Mouse (Mus musculus) adrenal gland, adult 8-10 months (tissue): ENCODE measurements at regions not wholly inside any gene's neighbourhood (a gene's known extent, or its start where the extent isn't known, plus 50 kb on each side); places are given as distances from the start of the nearest gene placed in this dataset.
A peak's percentile ranks its signal among the peaks of the same experiment; 100 is the strongest.

Experiments
- DNase-seq: peaks from one replicate; pipeline ENCODE4 v3.0.0; 2022

DNA sequence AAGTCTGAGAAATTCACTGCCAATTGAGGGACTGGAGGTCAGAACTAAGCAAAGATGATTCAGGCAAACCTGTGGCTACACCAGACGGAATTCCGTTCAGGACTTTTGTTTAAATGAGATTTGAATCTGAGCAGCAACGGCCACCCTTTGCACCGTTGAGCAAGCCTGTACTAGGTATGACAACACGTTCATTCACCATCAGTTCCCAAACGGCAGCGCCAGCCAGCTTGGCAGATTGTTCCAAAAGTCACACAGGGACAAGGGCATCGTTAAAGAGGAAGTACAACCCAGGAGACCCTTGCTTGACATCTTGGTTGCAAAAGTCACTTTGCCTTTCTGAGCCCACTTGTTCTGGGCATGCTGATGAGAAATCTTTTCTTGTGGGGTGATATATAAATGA is 233.5 kb downstream of the Foxo1 start:
- no peak for DNase-seq

DNA sequence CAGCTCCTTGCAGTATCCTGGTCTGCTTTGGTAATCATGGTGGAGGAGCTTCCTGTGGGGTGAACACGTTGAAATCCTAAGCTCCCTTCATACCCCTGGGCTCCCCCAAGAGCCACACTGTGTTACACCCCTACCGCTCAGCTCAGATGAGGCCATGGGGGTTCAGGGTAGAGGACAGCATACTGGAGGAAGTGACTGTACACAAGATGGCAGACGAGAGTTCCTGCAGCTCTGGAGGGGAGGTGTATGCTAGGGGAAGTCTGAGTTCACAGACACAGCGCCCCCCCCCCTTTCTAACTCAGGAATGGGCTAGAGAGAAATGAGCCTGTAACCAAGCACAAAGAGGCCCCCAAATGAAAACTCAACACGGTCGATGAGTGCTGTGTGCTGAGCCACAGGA is 231.9 kb downstream of the Foxo1 start:
- DNase-seq = no peak

DNA sequence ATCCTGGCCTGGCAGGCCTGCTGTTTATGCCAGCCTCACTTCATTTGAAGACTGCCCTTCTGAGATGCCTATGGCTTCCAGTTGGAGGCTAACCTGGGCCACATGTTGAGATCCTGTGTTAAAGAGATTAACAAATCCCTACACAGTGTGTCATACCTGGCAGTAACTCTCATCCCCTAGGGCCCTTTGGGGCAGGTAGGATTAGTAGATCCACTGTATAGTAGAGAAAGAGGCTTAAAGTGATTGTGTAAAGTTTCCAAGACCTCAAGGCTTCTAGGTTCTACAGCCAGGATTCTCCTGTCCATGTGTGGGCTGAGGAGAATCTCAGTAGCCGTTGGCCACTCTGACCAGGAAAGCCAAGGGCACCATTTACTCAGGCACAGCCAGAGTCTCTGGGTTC is 231.4 kb downstream of the Foxo1 start:
- DNase-seq = no peak

DNA sequence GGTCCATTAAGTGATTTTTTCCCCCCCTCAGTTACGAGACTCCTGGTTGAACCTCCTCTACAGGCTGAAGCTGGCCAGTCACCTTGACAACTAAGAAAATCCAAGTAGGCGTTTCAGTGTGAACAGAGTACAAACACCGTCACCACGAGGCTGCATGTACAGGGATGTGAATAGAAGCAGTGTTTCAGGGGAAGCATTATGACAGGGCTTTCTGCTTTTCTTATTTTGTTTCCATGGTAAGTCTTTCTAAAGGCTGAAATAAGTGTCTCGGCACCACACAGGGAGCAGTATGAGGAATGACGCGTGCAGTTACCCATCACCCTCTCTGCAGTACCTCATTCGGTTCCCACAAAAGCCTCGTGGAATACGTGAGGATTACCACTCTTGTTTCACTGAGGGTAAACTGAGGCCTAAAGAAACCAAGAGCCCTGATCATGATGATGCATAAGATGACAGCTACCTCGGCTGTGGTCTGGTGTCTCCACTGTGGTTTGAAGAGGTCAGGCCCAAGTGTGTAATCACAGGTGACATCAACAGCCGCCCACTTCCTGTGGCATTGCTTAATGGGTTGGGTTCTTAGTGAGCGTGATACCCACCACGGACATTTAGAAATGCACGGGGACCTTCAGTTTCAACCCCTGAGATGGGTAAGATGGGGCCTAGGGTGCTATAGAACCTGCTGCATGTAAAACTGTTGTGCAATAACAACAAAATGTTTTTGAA is 230.5 kb downstream of the Foxo1 start:
- no peak for DNase-seq

DNA sequence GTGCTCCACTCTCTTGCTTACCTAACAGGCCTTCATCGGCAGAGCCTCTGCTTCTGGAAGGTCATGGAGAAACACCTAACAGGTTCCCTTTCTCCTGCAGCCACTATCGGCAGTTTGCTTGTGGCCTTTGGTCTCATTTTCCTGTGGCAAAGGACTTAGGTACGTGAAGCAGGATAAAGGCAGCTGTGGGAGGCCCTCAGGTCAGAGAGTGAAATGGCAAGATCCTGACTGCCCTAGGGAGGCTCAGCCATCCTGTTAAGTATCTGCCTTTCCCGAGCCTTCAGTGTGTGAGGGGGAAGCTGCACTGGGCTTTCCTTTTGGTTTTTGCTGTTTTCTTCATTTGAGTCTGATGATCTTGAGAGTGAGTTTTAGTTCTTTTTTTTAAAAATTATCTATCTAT is 228.8 kb downstream of the Foxo1 start:
- no peak for DNase-seq

DNA sequence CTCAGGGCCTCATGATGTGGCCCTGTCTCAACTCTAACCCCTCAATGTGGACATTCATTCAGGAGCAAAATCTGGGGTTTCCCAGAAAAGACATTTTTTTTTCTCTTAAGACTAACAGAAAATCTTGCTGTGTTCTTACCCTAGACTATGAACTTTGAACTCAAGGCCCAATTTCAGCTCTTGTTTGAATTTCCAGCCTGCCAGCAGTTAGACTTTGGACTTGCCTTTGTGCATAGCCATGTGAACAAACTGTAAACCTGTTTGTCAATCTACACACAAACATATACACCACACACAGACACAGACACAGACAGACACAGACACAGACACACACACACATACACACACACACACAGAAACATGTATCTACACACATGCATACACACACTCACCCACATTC is 227.3 kb downstream of the Foxo1 start:
- no peak for DNase-seq

DNA sequence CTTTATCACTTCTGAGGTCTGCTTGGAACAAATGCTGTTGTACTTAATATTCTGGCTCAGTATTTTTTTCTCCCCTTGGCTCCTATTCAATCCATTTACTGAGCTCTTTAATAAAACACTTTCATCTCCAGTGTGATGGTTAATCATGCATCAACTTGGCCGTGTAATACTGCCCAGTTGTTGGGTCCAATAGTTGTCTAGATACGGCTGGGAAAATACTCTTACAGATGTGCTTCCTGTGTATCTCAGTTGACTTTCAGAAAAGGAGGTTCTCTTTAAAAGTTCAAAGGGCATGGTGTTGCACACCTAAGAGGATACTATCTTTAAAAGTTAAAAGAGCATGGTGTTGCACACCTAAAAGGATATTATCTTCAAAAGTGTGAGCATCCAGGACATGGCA is 226.8 kb downstream of the Foxo1 start:
- DNase-seq = no peak

DNA sequence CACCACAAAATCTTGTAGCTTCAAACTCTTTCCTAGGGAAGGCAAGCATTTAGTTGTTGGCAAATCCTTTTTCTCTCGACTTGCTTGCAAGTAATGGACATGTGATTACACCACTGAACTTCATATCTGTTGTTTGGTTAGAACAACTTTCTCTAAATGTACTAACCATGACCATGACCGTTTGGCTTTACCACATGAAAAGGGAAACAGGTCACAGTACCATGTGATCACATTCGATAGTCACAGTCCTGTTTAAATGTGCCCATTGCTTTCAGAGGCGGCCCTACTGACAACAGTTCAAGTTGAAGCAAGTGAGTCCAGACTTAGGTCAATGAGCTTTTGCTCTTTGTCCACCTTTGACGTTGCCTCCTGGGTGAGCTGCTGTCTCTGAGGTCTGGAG is 211.1 kb downstream of the Foxo1 start:
- no peak for DNase-seq

DNA sequence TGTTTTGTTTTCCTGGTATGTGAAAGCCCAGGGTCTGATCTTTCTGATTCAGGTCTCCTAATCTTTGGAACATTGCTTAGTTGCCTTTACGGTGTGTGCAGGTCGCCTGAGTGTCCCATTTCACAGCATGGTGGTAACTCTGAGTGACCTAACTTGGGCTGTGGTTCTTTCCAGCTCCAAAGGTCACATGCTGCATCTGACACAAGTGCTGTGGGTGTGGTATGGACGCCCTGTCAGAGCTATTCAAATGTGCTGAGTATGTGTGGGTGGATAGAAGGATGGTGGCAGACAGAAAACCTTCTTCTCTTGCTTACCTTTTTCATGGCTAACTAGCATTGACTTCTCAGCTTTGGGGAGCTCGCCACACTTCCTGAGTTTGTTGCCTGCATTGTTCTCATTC is 201.8 kb downstream of the Foxo1 start:
- DNase-seq = no peak

DNA sequence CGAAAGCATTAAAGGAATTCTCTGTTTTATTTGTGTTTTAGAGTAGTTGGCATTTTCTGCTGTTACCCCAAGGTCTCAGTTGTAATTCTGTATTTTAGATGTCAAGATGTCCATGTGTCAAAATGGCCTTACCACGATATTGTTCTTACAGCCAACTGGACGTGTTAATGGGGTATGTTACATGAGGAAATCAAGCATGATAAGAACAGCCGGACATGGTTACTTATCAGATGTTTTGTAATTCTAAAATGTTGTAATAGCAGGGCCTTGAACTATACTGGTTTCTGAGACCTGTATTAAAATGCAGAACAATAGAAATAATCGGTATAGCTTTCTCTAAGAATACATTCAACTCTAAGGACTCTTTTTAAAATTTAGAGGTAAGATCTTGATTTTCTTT is 201.3 kb downstream of the Foxo1 start:
- no peak for DNase-seq

DNA sequence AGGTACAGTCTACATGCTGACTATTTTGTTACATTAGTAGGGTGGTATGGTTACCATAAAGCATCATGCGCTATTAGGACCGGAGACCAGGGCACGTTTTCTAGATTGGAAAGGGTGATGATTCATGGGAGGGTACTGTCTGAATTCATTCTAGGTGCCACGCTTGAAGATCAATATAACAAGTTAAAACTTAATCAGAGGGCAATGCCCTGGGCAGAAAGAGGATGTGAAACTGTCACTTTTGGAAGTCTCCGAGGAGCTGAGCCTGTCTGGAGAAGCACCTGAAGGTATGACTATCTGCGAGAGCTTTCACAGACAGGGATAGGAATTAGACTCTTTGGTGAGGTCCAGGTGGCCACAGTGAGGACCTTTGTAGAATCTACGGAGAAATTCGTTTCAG is 200.2 kb downstream of the Foxo1 start:
- DNase-seq = no peak

DNA sequence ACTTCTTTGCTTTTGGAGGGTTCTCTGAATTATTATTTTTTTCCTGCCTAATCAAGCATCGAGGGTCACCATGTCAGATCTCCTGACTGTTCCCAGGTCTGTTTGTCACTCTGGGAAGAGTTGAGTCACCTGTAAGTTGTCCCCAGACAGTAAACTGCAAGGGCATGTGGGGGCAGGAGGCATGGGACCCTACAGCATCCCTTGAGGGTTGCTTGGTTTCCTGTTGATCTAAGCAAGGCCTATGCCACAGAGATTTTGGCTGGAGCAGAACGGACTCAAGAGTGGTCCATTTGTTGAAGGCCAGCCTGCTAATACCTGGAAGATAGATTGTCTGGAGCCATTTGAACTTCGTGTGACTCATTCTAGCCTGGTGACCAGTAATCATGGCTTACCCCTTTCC is 199.7 kb downstream of the Foxo1 start:
- DNase-seq = no peak

DNA sequence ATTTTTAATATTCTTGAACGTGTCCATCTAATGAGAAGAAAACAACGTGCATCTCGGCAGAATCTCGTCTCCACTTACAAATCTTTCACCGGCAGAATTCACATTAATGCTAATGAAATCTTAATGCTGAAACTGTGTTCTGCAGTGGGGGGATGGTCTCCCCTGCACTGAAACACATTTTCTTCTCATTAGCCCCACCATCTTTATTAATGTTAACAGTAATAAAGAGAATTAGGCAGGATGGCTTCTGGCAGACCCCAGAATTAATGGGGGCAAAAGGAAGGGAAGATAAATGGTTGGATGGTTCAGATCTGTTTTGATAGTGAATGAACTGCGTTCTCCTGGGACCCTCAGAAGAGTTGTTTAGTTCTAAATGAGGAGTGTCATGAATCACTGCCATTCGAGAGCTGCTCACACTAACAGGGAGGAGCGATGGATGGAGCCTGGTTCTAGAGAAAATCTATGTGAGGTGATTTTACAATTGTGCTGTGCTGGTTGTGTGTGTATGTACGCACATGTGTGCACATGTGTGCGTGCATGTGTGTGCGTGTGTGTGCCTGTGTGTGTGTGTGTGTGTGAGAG is 198.9 kb downstream of the Foxo1 start:
- no peak for DNase-seq

DNA sequence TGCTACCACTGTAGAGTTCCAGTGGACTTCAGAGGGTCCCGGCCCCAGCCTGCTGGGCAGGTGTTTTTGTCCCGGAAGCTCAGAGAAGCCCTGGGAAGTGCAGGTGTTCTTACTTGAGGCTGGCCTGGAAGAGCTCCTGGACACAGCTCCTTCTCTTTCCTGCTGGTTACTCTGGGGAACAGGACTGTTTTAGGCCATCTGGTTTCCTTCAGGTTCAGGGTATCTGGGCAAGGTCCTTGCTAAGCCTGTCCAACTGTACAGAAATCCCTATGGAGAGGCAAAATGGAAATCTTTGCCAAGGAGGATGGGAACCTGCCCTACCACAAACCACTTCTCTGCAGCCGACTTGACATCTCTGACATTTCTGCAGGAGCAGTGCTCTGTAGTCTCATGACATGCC is 198.4 kb downstream of the Foxo1 start:
- no peak for DNase-seq

DNA sequence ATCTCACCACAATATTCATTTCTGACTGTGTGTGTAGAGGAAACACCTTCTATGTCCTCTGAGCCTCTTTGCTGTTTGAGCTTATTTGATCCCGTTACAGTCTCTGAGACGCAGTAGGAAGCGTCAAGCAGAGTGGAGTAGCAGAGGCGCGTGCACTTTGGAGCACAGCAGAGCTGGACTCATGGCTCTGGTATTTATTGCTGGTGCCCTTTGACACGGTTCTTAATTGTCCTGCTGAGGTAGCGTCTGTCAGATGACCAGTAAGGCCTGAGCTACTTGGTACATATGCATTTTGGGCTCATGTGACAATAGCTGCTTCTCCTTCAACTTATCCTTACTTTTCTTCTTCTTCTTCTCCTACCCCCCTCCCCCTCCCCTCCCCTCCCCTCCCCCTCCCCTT is 195.8 kb downstream of the Foxo1 start:
- no peak for DNase-seq

DNA sequence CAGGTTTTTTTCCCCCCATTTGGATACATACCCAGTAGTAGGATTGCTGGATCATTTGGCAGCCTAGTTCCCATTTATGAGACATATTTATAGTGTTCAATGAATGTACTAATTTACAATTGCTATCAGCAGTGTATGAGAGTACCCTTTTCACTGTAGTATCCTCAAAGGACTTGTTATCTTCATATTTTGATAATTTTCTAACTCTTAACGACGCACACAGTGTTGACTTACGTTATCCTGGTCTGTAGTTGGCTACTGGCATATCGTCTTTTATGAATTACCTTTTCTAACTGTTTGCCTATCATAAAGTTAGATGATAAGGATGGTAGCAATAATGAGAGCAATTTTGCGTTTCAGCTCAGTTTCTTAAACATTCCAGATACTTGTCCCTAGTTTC is 186.8 kb downstream of the Foxo1 start:
- no peak for DNase-seq

DNA sequence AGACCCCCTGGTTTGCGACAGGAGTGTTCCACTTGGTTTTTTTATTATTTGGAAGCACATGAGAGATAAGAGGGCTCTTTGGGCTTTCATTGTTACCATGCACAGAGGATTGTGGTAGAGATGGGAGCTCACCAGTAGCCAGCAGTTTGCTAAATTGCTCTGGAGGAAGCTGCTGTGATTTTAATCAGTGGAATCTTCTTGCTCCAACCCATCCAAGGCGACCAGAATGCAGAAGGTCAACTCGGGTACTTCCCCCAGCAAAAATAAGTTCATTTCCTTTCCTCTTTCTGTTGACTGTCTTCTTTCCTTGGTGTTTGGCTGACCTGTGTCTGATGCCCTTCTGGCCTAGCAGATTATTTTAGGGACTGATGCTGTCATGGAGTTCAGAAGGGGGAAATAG is 184.9 kb downstream of the Foxo1 start:
- DNase-seq = no peak

DNA sequence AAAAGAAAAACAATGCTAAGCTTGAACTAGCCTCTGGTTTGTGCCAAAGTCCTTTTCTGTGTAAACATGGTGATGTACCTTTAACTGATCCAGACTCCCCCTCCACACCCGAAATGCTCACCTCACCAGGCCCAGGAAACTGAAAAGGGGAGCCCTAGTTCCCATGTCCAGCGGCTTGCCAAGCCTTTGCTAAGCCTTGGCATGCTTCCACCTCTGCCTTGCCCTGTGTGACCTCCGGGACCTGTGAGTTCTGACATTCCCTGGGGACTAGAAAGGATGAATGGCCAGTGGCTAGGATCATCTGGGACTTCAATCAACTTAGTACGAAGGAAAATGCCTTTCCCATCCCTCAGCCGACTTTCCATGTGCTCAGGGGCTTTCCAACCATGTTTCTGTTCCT is 184.2 kb downstream of the Foxo1 start:
- peak; percentile 61 for DNase-seq

DNA sequence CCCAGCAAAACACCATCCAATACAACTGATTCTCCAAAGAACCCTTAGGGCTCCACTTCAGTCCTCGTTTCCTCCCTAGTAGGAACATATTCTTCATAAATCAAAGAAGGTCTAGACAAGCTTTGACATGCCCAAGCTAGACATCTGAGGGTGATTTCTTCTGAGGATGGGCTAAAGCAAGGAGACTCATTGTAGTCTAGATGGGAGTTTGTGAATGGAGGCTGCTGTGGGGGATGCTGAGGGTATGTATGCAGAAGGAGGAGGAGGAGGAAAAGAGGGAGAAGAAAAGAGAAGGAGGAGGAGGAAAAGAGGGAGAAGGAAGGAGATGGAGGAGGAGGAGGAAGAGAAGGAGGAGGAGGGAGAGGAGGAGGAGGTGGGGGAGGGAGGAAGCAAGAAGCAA is 178.9 kb downstream of the Foxo1 start:
- no peak for DNase-seq

DNA sequence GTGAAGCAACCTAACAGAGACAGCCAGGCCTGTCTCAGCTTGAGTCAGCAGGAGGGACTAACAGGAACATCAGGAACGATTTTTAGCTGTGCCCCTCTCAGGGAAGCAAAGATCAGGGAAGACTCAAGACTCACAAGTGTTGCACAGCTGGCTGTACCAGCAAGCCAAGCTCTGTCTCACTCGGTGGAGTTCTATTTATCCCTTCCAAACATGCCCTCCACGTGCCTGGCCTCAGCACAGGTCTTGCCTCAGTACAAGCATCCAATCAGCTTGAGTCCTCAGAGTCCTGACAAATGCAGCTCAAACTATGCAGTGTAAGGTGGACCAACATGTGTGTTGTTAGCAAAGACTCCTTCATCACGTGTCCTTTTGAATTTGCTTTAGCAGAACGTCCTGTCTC is 178.4 kb downstream of the Foxo1 start:
- no peak for DNase-seq

DNA sequence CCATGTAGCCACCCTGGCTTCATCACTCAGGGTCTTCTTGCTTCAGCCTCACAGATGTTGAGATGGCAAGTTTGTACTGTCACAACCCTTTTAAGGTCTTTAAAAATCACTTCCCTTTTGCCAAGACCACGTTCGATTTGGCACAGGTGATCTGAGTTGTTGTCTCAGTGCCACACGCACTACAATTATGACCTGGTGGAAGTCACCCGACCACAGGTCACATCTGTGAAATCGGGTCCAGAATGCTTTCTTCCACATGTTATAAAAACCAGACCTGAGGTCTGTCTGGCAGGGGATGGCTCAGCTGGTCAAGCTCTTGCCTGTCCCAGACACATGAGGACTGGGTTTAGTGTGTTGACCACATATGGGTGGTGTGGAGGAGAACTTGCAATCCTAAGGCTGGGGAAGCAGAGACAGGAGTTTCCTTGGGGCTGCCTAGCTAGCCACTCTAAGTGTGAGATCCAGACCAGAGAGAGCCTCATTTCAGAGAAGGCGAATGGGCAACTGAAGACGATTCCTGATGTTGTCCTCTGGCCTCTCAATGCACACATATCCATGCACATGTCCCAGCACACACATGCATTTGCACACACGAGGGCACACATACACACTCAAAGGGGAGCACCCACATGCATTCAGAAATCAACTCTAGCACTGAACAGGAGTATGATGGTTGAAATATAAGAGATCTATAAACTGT is 176.4 kb downstream of the Foxo1 start:
- no peak for DNase-seq

DNA sequence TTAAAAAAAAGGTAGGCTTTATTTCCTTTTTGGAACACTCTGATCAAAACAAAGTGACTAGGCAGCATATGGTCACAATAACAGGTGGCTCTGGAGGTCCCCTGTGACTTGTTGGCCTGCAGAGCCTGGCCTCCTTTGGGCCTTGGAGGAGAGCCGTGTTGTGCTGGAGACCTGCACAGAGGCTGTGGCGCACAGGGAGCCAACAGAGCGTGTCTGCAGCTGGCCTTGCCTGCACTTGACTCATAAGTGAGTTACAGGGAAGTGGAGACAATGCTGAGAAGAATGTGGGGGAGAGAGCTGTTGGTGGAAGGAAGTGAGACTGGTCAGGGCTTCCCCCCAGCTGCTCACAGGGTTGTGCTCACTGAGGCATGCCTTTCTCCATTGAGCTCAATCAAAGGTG is 175.7 kb downstream of the Foxo1 start:
- DNase-seq = peak; percentile 23

DNA sequence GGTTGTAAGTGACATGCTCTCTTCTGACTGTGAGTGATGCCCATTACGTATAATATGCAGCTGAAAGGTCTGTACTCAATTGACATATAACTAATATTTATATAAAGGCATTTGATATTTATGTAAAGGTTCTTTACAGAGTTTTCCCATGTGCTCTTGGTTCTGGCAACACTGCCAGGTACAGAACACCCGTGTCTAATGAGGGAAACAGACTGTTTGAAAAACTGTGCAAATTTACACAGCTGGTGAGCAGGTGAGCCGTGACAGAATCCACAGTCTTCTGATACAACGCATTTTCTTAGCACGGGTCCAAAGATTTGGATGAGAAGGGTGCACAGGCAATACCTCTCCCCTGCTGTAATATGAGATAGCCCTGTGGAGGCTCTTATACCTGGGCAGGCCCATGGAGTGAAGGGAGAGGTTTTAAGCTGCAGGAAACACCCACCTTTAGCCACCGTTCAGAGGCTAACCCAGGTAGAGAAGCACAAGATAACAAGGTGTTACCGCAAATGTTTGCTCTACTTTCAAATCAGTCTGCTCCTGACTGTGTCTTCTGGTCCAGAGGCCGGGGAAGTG is 161.0 kb downstream of the Foxo1 start:
- no peak for DNase-seq

DNA sequence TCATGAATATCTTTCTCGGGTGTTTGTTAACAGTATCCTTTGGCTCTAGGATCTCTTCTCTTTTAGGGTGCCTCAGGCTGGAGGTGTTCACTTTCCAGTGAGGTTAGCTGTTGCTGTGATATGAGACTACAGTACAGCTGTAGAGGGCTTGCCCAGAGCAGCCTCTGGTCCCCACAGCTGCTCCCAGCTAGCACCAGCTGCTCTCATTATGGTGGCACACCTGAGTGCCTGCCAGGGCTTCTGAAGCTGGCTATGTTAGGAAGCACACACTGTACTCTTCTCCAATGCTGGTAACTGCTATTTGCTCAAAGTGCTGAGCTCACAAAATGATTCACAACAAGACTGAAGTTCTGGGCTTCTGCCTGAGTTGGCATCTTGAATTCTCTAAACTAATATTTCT is 154.7 kb downstream of the Foxo1 start:
- DNase-seq = no peak
